Mouse (Mus musculus) layer of hippocampus, adult 9-11 months (tissue): ENCODE measurements at regions not wholly inside any gene's neighbourhood (a gene's known extent, or its start where the extent isn't known, plus 50 kb on each side); places are given as distances from the start of the nearest gene placed in this dataset.
A peak's percentile ranks its signal among the peaks of the same experiment; 100 is the strongest.

ENCODE experiments used
- DNase-seq: peaks from one replicate; pipeline ENCODE4 v3.0.0; 2022

DNA sequence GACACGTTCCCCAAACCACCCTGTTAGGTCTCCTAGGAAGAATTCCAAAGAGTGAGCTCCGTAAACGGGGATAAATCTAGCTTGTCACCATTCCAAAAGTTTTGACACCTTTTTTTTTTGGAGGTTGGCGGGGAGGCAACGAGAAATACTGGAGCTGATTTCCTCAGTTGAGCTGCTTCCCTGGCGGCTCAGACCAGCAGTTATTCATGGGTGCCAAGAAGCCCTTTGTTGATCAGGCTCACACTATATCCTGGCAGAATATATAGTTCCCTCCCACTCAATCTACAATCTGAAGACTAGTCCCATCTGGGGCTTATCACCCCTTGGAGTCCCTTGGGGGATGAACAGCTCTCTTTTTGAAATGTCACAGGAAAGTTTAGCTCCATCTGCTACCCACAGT is 77.5 kb upstream of the Tiam2 start:
- DNase-seq = peak; percentile 59

DNA sequence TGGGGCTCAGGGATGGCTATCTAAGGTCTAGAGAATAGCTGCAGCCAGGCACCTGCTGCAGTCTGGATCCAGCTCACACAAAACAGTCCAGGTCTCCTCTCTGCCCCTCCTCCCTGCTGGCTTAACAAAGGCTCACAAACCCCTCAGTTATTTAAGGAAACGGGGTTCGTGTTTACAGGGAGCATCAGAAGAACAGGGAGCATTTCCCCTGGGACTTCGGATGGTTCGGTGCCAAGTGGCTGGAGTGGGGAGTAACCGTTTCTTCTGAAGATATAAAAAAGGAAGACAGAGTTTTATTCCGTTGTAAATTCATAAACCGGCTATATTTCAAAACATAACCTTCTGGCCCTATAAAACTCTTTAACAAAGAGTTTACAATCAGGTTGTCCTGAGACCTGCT is 77.1 kb upstream of the Tiam2 start:
- DNase-seq = no peak

DNA sequence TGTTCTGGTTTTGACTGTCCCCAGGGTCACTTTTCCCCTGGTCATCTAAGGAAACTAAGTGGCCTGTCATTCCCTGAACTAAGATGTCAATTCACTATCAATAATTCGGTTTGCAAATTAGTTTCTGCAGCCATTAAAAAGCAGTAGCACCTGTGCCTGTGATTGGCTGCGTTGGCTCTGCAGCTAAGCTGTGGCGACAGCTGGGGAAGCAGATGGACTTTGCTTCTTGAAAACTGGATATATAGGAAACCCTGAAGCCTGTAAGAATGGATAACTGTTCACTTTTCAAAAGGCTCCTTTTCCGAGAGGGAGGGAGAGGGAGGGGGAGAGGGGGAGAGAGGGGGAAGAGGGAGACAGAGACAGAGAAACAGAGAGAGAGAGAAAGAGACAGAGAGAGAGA is 75.2 kb upstream of the Tiam2 start:
- DNase-seq = peak; percentile 55

DNA sequence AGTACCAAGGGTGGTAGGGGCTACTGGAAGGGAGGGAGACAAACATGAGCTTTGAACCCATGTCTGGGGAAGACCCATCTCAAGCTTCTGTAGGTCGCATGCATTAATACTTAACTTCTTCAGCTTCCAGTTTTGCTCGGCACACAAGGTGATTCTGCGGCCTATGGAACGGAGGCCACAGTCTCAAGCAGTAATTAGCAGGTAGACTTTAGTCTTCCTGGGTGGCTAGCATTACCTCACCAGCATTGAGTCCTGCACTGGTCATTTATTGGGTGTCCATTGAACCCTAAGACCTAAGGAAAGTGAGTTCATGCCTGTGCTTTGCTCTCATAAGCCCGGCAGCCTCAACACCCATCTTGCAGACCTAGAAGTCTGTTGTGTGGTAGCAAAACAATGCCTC is 74.4 kb upstream of the Tiam2 start:
- DNase-seq = no peak

DNA sequence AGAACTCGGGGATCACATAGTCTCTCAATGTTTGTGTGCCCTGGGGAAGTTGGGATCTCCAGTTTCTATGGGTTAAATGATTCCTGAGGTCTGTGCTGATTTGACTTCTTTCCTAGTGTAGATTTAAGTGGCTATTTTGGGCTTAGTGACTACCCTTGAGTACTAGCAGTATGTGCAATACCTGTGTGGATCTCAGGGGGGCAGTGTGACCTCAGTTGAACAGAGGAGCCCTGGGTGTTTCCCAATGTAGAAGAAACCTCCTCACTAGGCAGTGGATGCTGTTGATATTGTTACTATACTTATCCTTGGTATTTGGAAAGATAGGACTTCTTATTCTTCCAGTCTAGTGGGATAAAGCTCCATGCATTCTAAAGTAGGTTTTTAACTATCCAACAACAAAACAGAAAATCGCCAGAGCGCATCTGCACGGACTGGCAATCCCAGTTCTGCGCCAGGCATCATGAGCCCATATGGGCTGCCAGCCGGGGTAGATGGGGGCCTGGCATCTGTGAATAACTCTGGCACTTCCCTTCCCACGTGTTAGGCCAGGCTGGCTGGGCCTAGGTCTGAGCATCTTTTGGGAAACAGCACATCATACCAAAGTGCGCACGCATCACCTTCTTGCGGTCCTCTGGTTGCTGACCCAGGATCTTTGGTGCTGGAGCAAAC is 72.7 kb upstream of the Tiam2 start:
- DNase-seq = peak; percentile 45

DNA sequence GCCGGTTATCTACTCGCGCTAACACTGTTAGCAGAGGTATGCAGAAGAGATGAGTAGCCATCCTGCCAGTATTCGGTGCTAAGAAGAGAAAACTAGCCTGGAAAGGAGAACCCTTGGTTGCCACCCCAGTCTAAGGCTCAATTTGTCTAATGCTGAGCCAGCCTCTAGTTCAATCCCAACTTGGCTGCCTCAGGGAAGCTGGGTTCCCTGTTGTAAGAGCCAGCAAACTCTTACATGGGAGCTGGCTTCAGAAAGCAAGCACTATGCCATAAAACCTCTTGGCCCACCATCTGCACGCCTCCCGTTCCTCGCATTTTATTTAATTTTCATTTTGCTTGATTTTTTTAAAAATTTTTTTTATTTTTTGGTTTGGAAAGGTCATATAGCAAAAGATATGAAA is 69.6 kb upstream of the Tiam2 start:
- no peak for DNase-seq

DNA sequence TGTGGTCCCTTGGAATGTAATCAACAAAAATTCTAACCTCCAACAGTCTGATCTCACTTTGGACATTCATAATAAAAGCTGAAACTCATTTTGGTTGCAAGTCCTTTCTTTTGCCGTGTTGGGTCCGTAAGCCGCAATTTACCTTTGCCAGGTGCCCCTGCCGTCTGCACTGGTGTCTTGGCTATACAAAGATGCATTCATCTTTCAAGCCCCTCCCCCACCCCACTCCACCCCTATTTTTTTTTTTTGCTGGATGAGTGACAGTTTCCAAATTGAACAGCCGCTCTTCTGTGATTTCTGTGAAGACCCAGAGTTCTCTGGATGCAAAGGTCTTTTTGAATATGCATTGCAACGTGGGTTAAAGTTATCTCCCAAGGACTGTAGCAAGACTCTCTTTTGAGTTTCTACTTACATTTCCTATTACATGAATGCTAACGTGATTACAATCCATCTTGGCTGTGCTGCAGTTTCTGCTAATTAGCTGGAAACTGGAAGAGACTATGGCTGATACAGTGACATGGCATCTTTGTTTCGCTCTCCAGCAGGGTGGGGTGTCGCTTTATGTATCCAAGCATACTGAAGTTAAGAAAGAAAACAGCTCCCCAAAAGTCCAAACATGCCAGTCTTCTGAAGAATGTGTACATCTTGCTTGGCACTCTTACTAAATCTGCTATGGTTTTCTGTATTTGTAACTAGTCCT is 67.4 kb upstream of the Tiam2 start:
- no peak for DNase-seq

DNA sequence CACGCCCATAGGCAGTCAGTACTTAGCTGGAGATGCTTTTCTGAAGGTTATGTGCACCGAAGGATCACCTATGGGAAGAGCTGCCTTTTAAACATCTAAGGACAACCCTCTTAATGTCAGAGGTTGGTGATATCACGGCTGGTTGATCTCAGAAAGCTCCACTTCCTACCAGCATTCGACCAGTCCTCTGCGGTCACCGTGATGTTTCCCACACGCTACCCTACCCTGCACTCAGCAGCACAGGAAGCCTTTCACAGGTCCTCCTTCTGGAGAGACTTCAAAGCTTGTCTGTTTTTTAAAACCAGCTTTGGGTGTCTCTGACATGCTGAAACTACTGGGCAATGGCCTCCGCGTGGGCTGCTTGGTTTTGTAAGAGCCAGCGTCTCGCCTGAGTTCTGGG is 65.6 kb upstream of the Tiam2 start:
- DNase-seq = no peak

DNA sequence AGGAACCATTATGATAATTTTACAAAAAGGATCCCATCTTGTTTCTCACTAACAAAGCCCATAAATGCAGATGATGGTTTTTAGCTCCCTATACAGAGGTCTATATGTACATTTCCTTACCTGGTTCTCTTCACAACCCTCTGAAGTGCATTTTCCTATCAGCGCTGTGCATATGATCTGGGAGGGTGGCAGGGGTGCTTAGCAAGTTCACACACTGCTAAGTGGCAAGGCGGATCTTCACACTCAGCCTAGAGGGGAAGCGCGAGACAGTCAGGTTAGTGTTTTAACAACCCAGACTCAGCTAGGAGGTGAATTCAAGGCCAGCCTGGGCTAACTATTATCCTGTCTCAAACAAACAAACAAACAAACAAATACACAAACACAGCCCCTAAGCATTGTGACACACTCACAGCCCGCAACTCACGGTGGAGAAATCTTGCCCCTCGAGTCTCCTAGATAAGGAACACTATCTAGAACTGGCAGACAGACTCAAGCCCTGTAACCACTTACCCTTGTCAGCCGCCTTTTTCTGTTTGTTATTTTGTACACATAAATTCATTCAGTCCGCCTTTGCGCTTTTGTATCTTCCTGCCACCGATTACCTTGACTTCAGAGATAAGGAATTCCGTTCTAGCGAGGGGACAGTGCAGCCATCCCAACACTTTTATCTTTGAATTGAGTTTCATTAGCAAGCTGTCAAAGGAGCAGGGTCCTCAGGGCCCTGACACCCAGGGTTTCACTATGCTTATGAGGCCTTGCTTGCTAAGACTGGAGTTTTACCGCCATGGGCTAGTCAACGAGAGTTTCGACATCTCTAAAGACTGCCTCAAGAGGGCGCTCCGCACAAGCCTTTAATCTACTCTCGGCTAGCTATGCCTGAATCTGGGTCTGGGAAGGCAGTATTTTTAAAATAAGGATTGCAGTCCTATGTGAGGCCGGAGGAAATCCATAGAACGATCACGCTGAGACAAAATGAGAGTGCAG is 53.0 kb upstream of the Tiam2 start:
- peak; percentile 69 for DNase-seq

DNA sequence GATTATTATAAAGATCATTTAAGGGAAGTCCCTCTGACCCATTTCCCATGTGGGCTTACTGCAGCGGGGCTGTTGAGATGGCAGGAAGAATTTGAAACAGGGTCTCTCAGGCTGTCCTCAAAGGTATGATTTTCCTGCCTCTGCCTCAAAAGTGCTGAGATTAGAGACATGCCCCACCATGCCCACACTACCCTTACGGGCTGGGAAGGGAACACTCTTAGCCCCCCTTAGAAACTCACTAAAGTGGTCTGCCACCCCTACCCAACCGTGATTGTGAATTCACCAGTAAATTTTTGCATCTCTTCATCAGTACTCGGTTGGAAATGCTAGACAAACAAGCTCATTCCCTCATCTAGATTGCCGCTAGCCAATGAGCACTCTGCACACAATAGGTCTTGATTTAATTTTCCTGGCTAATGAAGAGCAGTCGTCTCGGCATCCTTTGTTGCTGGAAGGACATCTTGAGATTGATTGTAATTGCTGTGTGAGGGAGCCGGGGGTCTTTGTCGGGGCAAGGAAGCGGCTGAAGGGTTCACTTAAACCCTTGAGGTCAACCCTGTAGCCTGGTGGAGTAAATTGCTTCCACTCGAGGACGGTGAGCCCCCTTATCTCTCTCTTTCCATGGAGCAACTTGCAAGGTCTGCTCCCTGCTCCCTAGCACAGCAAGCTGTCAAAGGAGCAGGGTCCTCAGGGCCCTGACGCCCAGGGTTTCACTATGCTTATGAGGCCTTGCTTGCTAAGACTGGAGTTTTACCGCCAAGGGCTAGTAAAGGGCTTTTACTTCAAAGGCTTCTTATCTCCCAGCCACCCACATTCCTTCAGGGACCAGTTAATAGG is 51.7 kb upstream of the Tiam2 start:
- no peak for DNase-seq
